In the genomic region with DNA sequence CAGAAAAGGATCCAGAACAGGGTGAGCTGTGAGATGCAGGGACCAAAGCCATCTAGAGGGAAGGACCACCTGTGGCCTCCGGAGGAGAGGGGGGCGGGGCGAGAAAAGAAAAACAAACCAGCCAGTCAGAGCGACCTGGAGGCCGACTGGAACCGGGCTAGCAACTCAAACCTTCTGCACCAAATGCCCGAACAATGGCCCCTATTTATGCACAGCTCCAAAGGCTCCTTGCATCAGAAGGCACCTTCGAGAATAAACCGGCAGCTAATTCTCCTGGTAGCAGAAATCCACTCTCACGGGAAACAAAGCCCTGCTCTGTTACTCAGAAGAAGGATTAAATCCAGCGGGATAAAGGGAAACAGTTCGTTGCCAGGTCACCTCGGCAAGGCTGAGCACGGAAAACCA, we compare ENCODE assay signal across 8 mouse cellular contexts. TPM values are rescaled to one million over a fixed set of nuclear protein-coding genes. Genes with fewer than 3 reads are reported as not detected.
DNase-seq lines count a peak whose midpoint lies in the region; ATAC-seq and TF ChIP-seq lines count a peak whose summit lies in the region.

No protein-coding gene starts in this region.

- no peaks in the 10 kb centered on the region for H3K9me3 ChIP-seq in heart, embryonic 10.5 days
- H3K9me3 ChIP-seq in limb, embryonic 14.5 days (ENCODE audit: control insufficient read depth, low read length) = no peaks in the 10 kb centered on the region
- H3K9me3 ChIP-seq in neural tube, embryonic 15.5 days (replicated peaks) = no peaks in the 10 kb centered on the region

- DNase-seq in heart, embryonic 10.5 days (ENCODE audit: low spot score) = no peak
- no peak for DNase-seq in heart, adult 8-10 months (ENCODE audit: low spot score)
- peak; percentile 67 for DNase-seq in fibroblast of lung, adult 2 months (ENCODE audit: low read depth)
- DNase-seq in hindlimb bud, embryonic 11.5 days (ENCODE audit: extremely low spot score, low read depth, low spot score) = peak; percentile 47
- DNase-seq in limb, embryonic 14.5 days (ENCODE audit: low spot score) = peak; percentile 57
- DNase-seq in spleen, adult 12 weeks (ENCODE audit: low spot score) = no peak

- no peak for TF ChIP-seq POLR2A in limb, embryonic 14.5 days (IDR thresholded peaks at IDR 0.05; ENCODE audit: borderline replicate concordance, extremely low read depth, insufficient read depth, insufficient read length)

- H3K4me3 ChIP-seq in heart, embryonic 10.5 days = peak overlapping the region; percentile 54
- H3K4me3 ChIP-seq in brown adipose tissue, adult 24 weeks (ENCODE audit: insufficient read depth, low read depth, low read length) = peak overlapping the region; percentile 39
- peak overlapping the region; percentile 16 for H3K4me3 ChIP-seq in limb, embryonic 14.5 days (replicated peaks; ENCODE audit: low read length)
- H3K4me3 ChIP-seq in neural tube, embryonic 15.5 days (replicated peaks) = peak overlapping the region; percentile 27

- H3K4me1 ChIP-seq in heart, embryonic 10.5 days = peaks cover 31% of the 10 kb centered on the region
- peaks cover 29% of the 10 kb centered on the region for H3K4me1 ChIP-seq in brown adipose tissue, adult 24 weeks (ENCODE audit: control insufficient read depth, insufficient read depth, insufficient read length, low read length)
- H3K4me1 ChIP-seq in limb, embryonic 14.5 days (ENCODE audit: control insufficient read depth, insufficient read depth, low read length) = peaks cover 31% of the 10 kb centered on the region
- H3K4me1 ChIP-seq in neural tube, embryonic 15.5 days = peaks cover 50% of the 10 kb centered on the region

- H3K27ac ChIP-seq in heart, embryonic 10.5 days = peak overlapping the region; percentile 74
- peak overlapping the region; percentile 29 for H3K27ac ChIP-seq in brown adipose tissue, adult 24 weeks (replicated peaks; ENCODE audit: low read depth, low read length)
- H3K27ac ChIP-seq in limb, embryonic 14.5 days (replicated peaks; ENCODE audit: low read depth, low read length) = peak overlapping the region; percentile 76
- H3K27ac ChIP-seq in neural tube, embryonic 15.5 days (replicated peaks) = peak overlapping the region; percentile 64

- peak overlapping the region; percentile 28; the same call in 1 of the 2 replicates for H3K9ac ChIP-seq in limb, embryonic 14.5 days (ENCODE audit: low read depth, low read length, severe bottlenecking)
- peak overlapping the region; percentile 18; the same call in 1 of the 2 replicates for H3K9ac ChIP-seq in neural tube, embryonic 15.5 days (replicated peaks)

- H3K36me3 ChIP-seq in heart, embryonic 10.5 days = no peaks in the 10 kb centered on the region
- no peaks in the 10 kb centered on the region for H3K36me3 ChIP-seq in limb, embryonic 14.5 days (ENCODE audit: control insufficient read depth, insufficient read depth, low read length)
- no peaks in the 10 kb centered on the region for H3K36me3 ChIP-seq in neural tube, embryonic 15.5 days

- H3K27me3 ChIP-seq in heart, embryonic 10.5 days (ENCODE audit: insufficient read depth, poor library complexity, severe bottlenecking) = no peaks in the 10 kb centered on the region
- H3K27me3 ChIP-seq in limb, embryonic 14.5 days (ENCODE audit: control insufficient read depth, insufficient read depth, low read length) = no peaks in the 10 kb centered on the region
- no peaks in the 10 kb centered on the region for H3K27me3 ChIP-seq in neural tube, embryonic 15.5 days (replicated peaks)

- peak; percentile 65; the same call in 1 of the 2 replicates for ATAC-seq in limb, embryonic 14.5 days (ENCODE audit: low FRiP score, low read depth)
- peak; percentile 51; the same call in 1 of the 2 replicates for ATAC-seq in neural tube, embryonic 15.5 days (ENCODE audit: low FRiP score)

- 2% methylated on average over 14 of the region's 14 CpGs for WGBS in heart, embryonic 10.5 days
- 6% methylated on average over 14 of the region's 14 CpGs for WGBS in limb, embryonic 14.5 days
- WGBS in neural tube, embryonic 15.5 days = 3% methylated on average over 14 of the region's 14 CpGs

- peak overlapping the region; percentile 47 for H3K4me2 ChIP-seq in limb, embryonic 14.5 days (replicated peaks; ENCODE audit: low read depth, low read length, severe bottlenecking)
- H3K4me2 ChIP-seq in neural tube, embryonic 15.5 days = peak overlapping the region; percentile 56

RNA-seq across cellular contexts. Expression of a gene that starts 57.2 kb away (rescaled TPM):
- 6.6 and 11.6 TPM in 2 replicates for polyA plus RNA-seq in heart, embryonic 10.5 days (2016; fragmentation: Nextera tagmentation; extraction: Ambion mirVana)
- total RNA-seq in heart, adult 8-10 months (2022) = 10 to 100 TPM; 69.0 to 82.6 (median 74.0) TPM
- 13.8 and 23.1 TPM in 2 replicates for polyA plus RNA-seq in brown adipose tissue, adult 24 weeks (2012; ENCODE audit: insufficient read depth, insufficient read length, missing spikeins)
- polyA plus RNA-seq in limb, embryonic 14.5 days (2012; rRNA removed) = 20.4 and 22.2 TPM in 2 replicates
- 25.2 and 30.3 TPM in 2 replicates for polyA plus RNA-seq in limb, embryonic 14.5 days (2014; fragmentation: Nextera tagmentation; extraction: Ambion mirVana)
- polyA plus RNA-seq in neural tube, embryonic 15.5 days (2015; fragmentation: Nextera tagmentation; extraction: Ambion mirVana) = 42.0 and 45.0 TPM in 2 replicates

Comparison
In these comparisons a context has a peak if more than half of its experiments do, and no peak if none do; other contexts are left out.
1. DNase-seq: peak in fibroblast of lung, adult 2 months (single experiment), hindlimb bud, embryonic 11.5 days (single experiment) and limb, embryonic 14.5 days (single experiment); none in heart, embryonic 10.5 days (single experiment), heart, adult 8-10 months (single experiment) and spleen, adult 12 weeks (single experiment).
2. Peak in every context shown above with its lines, with median percentiles within 50 percentile points of each other: H3K27ac ChIP-seq and H3K4me3 ChIP-seq.